Mouse (Mus musculus) T-helper 17 cell (primary cell): Measurements from ENCODE around the gene Grk6.
"Not testable (repeated sequence)": the region's sequence is repeated elsewhere in the genome, so short reads cannot be mapped to it uniquely, and the experiment has no call there.

Experiments
- in situ Hi-C, 2 experiments: fragments of 300-600 bp; cut with MboI, MseI; formaldehyde crosslinking; loops; 1 replicate in 1 of 2; 2 replicates in 1 of 2; pipeline ENCODE4 v1.15.1; 2025; ENCODE audit warnings: high pct_unique_total_duplicates in 2 of 2

Gene Grk6

DNA sequence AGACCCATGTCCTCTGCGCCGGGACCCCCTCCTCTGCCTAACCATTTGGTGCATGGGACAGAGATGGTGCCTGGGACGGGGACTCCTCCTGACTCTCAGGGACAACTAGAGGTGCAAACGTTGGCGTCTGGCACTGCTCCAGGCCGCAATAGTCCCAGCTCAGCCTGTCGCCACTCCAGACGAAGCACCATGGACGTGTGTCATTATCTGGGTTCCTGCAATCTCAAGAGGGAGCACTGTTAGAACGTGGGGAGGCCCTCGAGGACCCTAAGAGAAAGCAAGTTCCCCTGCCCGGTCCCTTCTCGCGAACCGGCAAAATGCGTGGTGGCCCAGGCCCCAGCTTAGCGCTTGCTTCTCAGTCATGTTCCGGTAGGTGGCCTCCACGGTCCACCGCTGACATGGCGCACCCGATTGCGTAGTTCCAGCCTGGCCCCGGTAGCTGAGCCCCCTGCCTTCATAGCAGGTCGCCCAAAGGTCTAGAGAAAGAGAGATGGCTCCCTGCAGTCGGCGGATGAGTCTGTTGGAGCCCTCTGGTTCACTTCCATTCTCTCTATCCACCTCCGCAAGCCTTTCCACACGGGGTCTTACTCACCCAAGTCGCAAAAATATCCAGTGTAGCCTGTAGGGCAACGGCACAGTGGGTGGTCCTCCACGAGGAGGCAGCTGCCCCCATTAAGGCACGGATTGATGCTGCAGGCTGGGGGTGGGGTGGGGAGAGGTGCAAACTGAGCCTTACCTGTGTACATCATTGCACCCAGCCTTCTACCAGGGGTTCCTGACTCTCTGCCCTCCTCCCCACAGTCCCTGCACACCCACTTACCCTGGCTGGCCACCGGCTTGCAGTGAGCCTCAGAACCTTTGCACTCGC lies 23.7 kb upstream of the Grk6 start:
- in situ Hi-C loops = loop anchor here in 1 of 2 experiments (5.0 kb wide), 1 partner anchor 36 kb away; no protein-coding TSS in a partner anchor

DNA sequence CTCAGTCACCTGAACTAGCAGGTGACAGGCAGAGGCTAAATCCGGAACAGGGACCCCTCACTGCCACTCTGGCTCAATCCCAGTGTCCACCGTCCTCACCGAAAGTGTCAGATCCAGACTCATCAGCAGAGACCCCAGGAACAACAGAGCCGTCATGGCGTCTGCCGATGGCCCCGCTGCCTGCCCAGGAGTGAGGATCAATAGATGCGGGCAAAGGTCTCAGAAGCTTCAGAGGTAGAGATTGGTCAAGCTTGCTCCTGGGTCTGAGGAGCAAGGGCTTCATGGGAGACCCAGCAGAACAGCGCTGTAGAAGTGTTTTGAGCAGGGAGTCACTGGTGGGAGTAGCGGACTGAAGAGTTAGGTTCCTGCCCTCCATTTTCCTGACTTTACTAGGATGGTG lies 18.3 kb upstream of the Grk6 start, which contains the start of gene F12:
Gene F12 (minus strand): TSS at position 181 of the 400 bp plus-strand sequence.
- in situ Hi-C loops = no loop called here

DNA sequence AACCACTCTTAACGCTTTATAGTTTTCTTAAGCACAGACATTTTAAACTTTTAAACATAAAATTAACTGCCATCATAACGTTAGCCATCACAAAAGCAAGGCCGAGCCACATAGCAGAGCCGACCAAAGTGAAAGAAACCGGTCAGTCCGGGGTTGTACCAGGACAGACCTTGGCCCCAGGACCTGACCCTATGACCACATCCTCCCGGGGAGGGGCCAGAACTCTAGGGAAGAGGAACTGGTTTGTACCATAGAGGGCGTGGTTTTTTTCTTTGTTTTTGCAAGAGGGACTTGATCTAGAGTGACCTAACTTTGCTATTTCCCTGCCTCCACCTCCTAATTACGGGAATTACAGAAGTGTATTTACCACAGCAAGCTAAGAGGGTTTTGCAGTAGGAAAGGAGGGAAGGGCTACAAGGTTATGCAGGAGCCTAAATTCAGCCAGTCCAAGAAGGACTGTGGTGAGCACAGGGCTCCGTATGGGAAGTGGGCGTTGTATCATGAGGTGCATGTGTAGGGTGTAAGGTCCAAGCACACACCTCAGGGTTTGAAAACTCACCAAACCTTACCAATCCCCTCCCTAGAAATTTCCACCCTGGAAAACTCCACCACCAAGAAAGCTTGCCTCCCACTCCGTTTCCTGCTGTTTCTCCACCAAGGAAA lies 15.5 kb upstream of the Grk6 start:
- in situ Hi-C loops = no loop called here

DNA sequence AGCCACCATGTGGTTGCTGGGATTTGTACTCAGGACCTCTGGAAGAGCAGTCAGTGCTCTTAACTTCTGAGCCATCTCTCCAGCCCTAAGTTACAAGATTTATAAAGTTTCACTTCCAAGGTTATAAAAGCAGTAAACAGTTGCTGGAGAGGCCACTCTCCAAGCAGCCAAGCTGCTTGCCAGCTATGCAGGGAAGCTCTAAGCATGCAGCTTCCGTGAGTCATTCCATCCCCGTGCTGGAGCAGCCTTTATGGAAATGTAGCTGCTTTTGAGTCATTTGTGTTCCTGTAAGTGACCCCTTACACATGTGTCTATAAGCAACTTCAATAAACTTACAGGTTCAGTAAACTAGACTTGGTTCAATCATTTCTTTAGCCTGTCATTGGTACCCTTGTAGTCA lies 14.3 kb upstream of the Grk6 start:
- in situ Hi-C loops = no loop called here

DNA sequence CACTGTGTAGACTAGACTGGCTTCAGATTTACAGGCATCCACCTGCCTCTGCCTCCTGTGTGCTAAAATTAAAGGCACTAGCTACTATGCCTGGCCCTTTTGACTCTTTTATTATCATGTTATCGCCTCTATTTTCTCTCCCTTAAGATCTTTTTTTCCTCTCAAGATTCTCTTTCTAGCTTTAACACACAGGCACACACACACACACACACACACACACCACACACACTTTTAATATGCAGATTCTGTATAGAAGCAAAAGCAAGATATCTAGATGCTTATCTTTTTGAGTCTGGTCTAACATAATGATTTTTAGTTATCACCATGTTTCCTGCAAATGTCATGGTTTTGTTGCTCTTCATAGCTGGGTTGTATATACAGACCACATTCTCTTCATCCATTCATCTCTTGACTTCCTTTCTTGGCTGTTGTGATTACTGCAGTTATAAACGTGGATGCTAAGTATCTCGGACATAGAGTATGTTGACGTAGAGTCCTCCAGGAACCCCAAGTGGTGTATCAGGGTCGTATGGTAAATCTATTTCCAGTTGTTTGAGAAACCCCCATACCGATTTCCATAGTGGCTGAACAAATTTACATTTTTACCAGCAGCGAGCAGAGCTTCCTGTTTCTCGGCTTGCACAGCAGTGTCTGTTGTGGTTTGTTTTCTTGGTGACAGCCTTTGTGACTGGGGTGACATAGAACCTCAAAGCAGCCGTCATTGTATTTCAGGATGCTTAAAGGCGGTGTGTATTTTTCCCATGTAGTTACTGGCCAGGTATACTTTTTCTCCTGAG lies 12.8 kb upstream of the Grk6 start:
- in situ Hi-C loops = no loop called here

DNA sequence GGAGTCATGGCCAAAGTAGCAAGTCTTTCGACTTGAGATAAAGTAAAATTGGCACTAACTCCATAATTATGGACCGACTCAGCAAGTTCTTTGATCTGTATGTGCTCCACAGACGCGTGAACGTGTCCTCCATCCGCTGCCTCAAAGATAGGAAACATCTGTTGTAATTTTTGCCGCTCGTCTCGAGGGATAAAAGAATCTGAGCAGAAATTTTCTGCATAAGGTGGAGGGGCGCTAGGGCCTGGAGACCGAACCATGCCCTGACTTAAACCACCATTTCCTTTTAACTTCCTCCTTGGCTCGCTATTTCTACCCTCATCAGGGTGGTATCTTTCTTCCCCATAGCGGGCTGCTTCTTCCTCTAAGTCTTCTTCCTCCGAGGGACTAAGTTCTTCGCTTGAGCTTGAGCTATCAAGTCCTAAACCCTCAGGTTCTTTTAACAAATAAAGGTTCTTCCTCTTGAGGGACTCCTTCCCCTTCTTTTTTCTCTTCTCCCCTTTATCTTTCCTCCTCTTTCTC lies 7.7 kb upstream of the Grk6 start:
- in situ Hi-C loops = not testable (repeated sequence)

DNA sequence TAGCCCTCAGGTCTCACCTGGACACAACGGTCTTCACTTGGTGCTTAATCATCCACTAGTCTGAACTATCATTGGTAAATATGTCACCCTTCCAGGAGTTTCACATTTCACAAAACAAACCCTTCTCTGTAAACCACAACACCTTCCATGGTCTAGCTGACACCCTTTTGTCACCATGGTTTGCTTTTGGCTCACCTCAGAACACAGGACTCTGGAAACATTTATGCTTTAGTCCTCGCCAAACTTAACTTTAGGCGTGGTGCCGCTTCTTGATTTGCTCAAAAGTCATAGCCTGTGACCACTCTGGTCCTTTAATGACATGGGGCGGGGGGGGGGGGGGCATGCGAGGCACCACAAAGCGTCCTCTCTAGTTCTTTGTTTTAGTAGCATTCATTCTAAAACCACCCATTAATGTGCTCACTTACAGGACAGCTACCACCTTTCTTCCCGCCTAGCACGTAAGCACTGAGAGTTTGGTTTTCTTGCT lies 1.0 kb upstream of the Grk6 start:
- in situ Hi-C loops = loop anchor here in 1 of 2 experiments (10.0 kb wide), 1 partner anchor 749 kb away; the partner anchor contains the start of gene Rnf44

DNA sequence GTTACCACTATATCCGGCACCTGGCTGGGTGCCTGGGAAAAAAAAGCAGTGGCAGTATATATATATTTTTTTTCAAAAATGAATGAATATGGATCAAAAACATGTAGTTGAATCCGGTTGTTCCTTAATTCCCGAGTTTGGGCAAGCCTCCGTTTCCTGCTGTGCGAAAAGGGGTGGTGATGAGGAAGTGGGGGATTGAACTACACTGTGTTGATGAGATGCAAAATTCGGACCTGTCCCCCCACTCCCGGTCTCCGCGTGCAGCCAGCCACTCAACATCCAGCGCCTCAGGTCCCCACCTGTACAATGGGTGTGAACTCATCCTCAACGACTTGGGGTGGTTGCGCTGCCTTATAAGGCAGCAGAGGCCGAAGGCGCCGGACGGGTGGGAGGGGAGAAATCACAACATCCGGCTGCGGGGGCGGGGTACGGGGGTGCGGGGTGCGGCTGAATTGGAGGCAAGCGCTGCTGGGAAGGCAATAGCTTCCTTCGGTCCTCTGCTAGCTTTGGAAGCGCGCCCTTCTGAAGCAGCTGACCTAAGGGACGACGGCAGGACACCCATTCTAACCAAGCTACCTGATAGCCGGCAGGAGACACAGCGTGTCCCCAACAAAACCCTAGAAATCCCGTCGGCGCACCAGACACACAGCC lies 461 bp upstream of the Grk6 start:
- in situ Hi-C loops = loop anchor here in 1 of 2 experiments (10.0 kb wide), 1 partner anchor 750 kb away; the partner anchor contains the start of gene Rnf44

DNA sequence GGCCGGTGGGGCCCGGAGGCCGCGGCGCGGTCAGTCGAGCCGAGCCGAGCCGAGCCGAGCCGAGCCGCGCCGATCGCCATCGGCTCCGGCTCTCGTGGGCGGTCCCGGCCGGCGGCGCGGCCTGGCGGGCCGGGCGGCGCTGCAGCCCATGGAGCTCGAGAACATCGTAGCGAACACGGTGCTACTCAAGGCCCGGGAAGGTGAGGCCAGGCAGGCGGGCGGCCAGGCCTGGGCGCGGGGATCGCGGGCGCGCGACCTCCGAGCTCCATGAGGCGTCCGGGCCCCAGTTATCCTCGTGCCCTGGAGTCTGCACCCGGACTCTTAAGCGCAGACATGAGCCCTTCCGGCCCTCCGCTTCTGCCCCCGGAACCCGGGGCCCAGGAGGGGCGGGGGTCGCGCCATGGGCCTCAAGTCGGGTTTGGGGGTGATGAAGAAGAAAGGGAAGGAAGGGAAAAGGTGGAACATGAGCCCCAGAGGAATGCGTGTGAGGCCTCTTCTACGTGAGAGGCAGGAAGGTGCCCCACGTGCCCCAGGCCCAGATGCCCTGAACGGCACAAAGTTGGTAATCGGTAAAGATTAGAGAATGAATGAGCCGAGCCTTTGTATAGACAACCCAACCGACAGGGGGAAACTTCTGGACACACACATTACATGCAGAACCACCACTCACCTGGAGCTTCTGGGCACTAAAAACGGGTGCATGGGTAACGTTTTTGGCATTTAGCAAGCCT lies 654 bp downstream of the Grk6 start:
- in situ Hi-C loops = loop anchor here in 1 of 2 experiments (10.0 kb wide), 1 partner anchor 751 kb away; the partner anchor contains the start of gene Rnf44

DNA sequence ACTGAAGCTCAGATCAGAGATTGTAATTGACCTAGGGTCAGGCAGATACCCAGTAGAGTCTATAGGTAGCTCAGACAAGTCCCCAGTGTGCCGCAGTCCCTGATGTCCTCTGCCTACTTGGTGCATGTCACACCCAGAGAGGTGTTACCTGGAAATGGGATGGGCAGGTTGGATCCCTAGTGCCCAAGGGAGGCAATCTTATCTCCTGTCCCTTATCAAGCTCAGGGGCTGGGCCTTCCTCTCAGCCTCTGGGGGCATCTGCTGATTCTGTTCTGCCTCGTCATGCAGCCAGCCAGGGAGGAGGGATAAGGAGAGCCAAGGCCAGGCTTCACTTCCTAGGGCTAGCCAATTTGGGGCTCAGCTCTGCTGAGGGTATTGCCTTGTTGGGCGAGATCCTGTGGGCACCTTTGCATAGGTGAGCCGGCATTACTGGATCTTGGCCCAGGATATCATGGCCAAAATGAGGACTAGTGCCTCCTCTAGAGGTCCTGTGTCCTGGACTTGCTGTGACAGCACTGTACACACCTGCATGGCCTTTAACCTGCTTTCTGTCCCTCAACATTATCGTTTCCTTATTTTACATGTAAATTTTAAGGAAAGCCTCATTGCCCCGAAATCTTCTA lies 1.7 kb downstream of the Grk6 start:
- in situ Hi-C loops = loop anchor here in 1 of 2 experiments (10.0 kb wide), 1 partner anchor 752 kb away; the partner anchor contains the start of gene Rnf44

DNA sequence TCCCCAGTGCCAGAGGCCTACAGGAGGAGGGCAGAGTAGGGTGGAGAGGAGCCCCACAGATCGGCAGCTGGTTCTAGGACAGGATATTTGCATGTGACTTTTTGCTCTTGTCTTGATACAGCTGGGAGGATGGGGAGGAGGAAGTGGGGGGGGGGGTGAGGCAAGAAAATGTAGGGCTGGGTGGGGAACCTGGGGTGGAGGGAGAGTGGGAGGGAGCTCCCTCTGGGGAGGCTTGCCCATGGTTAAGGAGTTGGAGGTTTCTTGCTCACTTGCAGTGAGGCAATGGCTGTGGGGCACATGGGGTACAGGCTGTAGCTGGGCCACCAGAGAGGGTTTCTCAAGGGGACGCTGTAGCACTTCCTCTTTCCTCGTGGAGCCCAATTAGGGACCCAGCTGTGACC lies 2.7 kb downstream of the Grk6 start:
- in situ Hi-C loops = loop anchor here in 1 of 2 experiments (10.0 kb wide), 1 partner anchor 753 kb away; the partner anchor contains the start of gene Rnf44

DNA sequence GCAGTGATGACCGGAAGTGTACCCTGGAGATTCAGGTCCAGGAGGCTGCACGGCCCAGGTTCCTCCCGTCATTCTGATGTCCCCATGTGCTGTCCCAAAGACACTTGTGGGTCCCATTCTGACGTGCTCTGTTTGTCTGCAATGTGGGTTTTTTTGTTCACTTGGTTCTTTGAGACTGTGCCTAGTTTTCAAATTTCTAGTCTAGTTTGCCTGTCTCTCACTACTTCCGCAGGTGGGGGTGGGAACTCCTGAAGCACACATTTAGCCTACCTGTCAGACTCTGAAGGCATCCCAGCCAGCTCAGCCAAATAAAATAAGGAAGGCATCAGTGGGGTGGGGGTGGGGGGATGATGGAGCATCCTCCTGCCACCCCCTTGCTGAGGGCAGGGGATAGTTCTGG lies 3.3 kb downstream of the Grk6 start:
- in situ Hi-C loops = loop anchor here in 1 of 2 experiments (10.0 kb wide), 1 partner anchor 753 kb away; the partner anchor contains the start of gene Rnf44

DNA sequence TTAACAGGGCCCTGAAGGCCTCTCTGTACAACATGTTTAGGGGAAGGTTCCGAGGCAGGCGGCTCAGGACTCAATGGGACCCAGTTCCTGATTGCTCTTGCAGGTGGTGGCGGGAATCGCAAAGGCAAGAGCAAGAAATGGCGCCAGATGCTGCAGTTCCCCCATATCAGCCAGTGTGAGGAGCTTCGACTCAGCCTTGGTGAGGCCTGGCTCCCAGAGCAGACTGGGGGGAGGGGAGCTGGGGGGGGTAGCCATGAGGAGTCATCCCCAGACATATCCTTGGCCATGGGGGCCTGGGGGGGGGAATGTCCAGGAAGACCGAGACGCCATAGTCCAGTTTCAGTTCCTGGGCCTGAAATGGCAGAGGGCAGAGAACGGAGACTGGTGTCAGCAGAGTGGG lies 4.3 kb downstream of the Grk6 start:
- in situ Hi-C loops = loop anchor here in 1 of 2 experiments (10.0 kb wide), 1 partner anchor 754 kb away; the partner anchor contains the start of gene Rnf44

DNA sequence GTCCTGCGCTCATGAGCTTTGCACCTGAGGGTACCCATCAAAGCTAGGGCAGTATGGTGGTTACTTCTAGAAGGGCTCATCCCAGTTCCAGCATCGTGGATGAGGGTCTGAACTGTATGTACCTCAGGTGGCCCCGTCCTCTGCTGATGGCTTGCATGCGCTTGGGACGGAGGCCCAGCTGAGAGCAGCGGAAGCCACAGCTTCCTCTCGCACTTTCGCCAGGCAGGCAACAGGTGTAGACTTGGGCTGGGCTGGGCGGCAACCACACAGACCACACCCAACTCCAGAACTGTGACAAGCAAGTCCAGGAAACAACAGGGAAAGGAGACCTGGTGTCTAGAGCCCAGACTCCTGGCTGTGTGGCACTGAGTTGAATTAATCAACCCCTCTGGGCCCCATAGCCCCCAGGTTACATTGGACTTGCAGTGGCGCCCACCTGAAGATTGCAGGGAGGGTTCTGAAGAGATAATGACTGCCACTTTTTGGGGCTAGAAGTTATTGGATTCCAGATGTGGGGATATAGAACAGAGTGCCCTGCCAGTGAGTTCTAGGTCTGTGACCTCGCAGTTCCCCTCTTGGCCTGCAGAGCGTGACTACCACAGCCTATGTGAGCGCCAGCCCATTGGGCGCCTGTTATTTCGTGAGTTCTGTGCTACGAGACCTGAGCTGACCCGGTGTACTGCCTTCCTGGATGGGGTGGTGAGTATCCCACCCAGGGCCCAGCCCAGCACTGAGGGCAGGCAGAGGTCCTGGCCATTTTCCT lies 5.0 kb downstream of the Grk6 start:
- in situ Hi-C loops = loop anchor here in 1 of 2 experiments (10.0 kb wide), 1 partner anchor 755 kb away; the partner anchor contains the start of gene Rnf44

DNA sequence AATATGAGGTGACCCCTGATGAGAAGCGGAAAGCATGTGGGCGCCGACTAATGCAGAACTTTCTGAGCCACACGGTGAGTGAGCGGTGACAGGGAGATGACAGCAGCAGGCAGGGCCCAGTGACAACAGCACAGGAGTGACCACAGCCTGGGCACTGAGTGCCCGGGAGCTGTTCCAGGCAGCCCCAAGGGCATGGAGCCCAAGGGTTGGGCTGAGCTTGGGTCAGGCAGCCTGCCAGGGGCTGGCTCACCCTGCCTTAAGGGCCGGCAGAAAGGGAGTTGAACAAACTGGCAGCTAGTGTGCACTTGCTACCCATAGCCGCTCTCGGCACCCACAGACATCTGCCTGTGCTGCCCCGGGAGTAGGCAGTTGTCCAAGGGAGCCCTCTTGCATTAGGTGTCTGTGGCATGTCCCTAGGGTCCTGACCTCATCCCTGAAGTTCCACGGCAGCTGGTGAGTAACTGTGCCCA lies 5.7 kb downstream of the Grk6 start:
- in situ Hi-C loops = no loop called here

DNA sequence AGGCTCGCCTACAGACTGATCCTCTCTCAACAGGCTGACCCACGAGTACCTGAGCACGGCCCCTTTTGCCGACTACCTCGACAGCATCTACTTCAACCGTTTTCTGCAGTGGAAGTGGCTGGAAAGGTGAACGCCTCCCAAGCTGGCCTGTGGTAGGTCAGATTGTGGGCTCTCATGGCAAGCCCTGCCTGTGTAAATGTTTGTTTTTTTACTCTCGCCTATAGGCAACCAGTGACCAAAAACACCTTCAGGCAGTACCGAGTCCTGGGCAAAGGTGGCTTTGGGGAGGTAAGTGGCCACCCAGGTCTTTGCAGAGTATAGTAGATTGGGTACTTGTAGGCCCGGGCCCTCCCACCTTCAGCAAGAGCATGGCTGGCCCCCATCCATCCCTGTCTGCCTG lies 6.4 kb downstream of the Grk6 start:
- in situ Hi-C loops = no loop called here

DNA sequence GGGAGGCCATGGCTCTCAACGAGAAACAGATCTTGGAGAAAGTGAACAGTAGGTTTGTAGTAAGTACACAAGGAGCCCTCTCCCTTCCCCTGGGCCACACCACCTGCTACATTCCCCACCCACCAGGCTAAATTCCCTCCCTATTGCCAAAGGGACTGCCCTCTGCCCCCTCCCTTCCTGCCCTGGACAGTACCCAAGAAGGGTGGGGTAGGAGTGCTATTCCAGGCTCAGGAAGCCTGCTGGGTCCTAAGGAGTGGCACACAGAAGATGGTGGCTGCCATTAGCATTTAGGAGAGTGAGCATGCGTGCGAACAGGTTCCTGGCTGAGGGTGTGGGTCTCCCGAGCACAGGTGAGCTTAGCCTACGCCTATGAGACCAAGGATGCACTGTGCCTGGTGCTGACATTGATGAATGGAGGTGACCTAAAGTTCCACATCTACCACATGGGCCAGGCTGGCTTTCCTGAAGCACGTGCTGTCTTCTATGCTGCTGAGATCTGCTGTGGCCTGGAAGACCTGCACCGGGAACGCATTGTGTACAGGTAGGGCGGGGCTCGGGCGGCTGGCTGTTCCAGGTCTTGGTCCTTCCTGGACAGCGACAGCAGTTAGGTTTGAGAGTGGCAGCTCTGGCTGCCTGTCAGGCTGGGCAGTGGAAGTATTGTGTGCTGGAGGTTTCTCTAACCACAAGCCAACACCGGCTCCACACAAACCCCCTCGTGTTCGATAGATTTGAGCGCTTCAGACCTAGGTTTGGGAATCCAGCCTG lies 7.1 kb downstream of the Grk6 start:
- in situ Hi-C loops = no loop called here
